Mouse (Mus musculus) bone marrow, adult 2 months (tissue): ENCODE data around the gene Gata2.

ENCODE experiments used
- CTCF ChIP-seq: fragments of 200-500 bp; IDR thresholded peaks from 2 replicates; pipeline ENCODE4 v1.5.1; 2011; ENCODE audit warnings: low read length, control low read depth; ENCODE audit not compliant: control insufficient read depth, insufficient read depth
- POLR2A ChIP-seq: fragments of 200-500 bp; IDR thresholded peaks from 2 replicates; pipeline ENCODE4 v1.6.1; 2011; ENCODE audit warnings: low read depth, mild to moderate bottlenecking, control low read depth, low read length, borderline replicate concordance; ENCODE audit not compliant: control insufficient read depth

- TF ChIP-seq CTCF, result peak; percentile 59
- TF ChIP-seq POLR2A, result no peak
Observed at GRCm38 (mm10) chr6:88242604-88243003, 48.9 kb downstream of the Gata2 start.
